Mouse (Mus musculus) liver, adult 2 months (tissue): ENCODE measurements at regions not wholly inside any gene's neighbourhood (a gene's known extent, or its start where the extent isn't known, plus 50 kb on each side); places are given as distances from the start of the nearest gene placed in this dataset.

Experiments
- CTCF ChIP-seq: fragments of 200-500 bp; IDR thresholded peaks from 2 replicates; pipeline ENCODE4 v1.5.1; 2011; ENCODE audit warnings: low read depth, low read length, control low read depth
- POLR2A ChIP-seq: fragments of 200-500 bp; IDR thresholded peaks from 2 replicates; pipeline ENCODE4 v1.6.1; 2011; ENCODE audit warnings: low read length, control low read depth; ENCODE audit not compliant: insufficient read depth; ENCODE audit errors: extremely low read depth

- TF ChIP-seq POLR2A (no peak), CTCF (no peak)
Measured at GRCm38 (mm10) chr10:41010585-41010984, 61.5 kb downstream of the Gpr6 start.
